Mouse (Mus musculus) E14TG2a.4 (cell line): Measurements from ENCODE around the gene Suv39h2.

Experiments
- CTCF ChIP-seq: conservative IDR thresholded peaks from 2 replicates; pipeline ENCODE4 v1.5.1; 2014; ENCODE audit warnings: low read length
- NANOG ChIP-seq: IDR thresholded peaks from 2 replicates; pipeline ENCODE4 v1.6.1; 2014; ENCODE audit warnings: borderline replicate concordance, low read length, mixed read lengths
- POU5F1 ChIP-seq: IDR thresholded peaks from 2 replicates; pipeline ENCODE4 v1.6.1; 2014; ENCODE audit warnings: low read length, borderline replicate concordance

DNA sequence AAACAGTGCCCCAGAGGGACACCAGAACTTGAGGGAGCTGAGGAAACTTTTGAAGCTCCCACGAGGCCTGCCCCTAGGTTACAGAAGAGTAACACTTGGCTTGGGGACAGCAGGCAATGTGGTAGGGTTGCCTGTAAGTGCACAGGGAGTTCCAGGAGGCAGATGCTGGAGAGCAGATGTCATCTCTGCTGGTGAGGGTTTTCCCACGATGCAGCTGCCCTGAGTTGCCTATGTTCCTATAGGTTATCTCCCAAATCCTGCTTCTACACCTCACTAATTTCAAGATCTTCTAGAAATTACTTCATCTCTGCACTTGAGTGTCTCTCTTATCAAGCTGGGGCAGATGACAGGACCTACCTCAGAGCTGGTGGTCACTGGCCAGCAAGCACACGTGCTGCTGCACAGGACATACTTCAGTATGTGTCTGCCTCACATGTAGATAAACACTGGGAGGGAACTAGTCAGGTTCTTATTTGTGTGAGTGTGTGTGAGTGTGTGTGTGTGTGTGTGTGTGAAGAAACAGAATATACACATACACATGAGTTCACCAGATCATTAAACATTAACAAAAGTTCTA lies 19.1 kb upstream of the Suv39h2 start:
- TF ChIP-seq CTCF (no peak), NANOG (no peak), POU5F1 (no peak)
